Mouse (Mus musculus) cerebellum, adult 8-10 months (tissue): Measurements from ENCODE around the gene Acox3.
"Not testable (repeated sequence)": the region's sequence is repeated elsewhere in the genome, so short reads cannot be mapped to it uniquely, and the experiment has no call there.

ENCODE experiments used
- DNase-seq: peaks from one replicate; pipeline ENCODE4 v3.0.0; 2022

The Acox3 gene

DNA sequence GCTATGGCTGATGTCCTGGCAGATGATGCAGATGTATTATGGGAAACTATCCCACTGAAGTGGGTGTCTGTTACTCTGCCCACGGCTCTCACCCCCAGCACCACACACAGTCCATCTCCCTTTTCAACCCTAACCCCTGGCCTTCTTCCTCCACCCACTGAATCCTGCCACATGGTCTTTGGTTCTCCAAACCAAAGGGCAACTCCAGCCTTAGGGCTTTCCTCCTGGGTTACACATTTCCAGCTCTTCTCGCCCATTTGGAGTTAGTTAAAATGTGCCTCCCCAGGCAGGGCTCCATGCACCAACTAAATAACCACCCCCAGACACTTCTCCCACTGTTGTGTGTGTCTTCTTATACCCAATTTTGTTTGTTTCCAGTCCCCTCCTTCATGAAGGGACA is 4.4 kb upstream of the Acox3 start:
- DNase-seq: no peak

DNA sequence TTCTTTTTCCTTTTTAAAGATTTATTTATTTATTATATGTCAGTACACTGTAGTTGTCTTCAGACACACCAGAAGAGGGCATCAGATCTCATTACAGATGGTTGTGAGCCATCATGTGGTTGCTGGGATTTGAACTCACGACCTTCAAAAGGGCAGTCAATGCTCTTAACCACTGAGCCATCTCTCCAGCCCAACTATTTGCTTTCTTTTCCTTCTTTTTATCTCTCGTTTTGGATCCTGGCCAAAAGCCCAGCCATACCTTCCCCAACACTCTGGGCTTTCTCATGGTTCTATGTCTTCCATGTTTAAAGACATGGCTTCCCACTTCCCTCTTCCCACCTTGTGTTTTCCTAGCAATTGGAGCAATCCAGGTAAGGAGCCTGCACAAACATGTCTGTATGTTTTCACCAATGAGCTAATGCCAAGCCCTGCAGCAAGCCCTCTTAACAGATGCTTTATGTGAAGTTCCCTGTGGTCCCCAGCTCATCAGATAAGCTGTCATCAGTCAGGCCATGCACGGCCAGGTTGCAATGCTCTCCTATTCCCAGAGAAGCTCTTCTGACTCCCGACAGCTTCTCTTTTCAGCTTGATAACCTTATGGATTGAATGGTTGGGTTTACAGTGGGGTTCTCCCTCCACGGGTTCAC is 3.5 kb upstream of the Acox3 start:
- no peak for DNase-seq

DNA sequence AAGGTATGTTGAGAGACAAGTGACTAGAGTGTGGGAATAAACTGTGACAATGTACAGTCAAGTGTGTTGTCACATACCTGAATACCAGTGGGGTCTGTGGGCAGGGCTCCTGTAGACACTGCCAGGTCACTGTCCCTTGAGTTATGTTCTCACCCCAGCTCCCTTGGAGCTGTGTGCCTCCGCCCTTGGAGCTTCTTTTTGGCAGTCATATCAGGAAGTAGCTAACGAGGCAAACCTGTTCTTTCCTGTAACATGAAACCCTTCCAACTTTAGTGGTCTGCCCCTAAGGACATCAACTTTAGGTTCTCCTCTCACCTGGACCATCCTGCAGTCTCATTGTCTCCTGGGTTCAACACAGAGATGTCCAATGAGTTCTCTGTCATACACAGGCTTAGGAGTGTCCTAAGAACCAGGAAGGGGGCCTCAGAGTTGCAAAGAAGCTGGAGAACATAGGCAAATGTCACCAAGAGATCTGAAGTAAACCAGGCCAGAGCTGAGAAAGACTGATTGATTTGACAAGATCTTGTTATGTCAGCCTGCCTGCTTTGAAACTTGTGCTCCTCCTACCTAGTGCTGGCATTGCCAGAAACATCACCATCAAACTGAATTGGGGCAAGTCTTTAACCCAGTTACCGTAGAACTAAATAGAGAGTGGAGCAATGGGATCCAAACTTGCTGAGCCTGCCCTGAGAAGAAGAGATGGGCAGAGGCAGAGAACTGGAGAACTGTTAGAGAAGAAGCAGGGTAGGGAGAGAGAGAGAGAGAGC is 2.5 kb upstream of the Acox3 start:
- DNase-seq: no peak

GRCm38 (mm10) chr5:35583221-35583783 is 462 bp downstream of the Acox3 start:
- no peak for DNase-seq

DNA sequence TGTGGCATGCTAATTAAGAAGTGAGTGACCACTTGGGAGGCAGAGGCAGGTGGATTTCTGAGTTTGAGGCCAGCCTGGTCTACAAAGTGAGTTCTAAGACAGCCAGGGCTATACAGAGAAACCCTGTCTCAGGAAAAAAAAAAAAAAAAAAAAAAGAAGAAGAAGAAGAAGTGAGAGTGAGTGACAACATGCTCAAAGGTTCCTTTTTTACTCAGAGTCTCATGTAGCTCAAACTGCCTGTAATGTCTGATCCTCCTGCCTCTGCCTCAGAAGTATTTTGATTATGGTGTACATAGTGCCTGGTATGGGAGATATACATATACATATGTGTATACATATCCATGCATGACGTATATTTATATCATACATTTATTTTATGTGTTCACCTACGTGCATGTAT is 1.4 kb downstream of the Acox3 start:
- DNase-seq: not testable (repeated sequence)

- DNase-seq: no peak
Observed at GRCm38 (mm10) chr5:35591497-35591896, 8.7 kb downstream of the Acox3 start.

DNA sequence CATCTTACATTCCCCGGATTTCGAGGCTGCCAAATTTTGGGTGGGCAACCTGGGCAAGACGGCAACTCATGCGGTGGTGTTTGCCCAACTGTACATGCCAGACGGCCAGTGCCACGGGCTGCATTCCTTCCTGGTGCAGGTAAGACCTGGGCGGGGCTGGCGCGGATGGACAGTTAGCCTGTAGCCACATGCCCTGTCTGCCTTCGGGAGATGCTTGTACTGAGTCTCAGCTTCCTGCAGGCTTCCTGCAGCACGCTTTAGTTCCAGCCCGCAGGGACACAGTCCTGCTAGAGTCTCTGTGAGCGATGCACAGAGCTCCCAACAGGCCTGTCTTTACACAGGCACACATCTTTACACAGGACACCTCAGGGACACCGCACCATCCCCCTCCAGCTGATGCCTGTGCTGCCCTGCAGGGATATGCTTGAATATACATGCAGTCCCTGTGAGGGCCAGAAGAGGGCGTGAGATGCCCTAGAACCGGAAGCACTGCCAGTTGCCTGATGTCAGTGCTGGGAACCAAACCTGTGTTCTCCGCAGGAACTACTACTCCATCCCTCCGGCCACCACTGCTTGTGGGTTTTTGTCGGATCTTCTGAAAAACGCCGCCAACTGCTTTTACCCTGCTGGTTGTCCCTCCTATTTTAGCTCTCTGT is 9.4 kb downstream of the Acox3 start:
- DNase-seq: no peak

DNA sequence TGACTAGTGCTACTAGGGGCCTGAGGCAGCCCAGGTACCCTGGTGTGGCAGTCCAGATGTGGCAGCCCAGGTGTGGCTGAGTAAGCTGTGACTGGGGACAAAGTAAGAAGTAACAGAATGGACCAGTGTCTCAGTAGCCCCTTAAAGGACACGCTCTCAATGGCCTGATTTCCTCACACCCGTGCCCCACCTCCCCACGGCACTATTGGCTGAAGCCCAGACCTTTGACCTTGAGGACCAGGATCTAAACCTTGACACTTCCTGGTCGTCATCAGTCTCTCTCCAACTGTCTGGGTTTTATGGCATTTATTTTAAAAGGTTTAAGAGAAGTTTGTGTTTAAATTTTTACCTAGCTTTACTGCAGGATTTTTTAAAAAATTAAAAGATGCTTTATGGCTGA is 10.0 kb downstream of the Acox3 start:
- no peak for DNase-seq

DNA sequence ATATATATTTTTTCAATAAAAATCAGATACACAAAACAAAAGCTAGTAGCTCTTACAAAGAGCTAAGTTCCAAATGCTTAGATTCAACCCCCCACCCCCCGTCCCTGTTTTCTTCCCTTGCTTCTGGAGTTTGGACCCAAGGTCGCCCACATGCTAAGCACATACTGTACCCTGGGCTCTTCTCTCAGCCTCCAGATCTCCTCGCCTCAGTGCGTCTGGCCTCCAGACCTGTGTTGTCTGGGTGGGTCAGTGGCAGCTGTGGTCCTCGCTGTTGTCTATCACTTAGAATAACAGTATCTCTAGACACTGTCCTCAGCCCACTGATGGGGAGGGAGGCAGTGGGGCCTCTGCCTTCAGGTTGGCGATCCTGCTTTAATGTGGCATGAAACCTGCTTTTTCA is 10.4 kb downstream of the Acox3 start:
- DNase-seq: no peak

- no peak for DNase-seq
Observed at GRCm38 (mm10) chr5:35594768-35595167, 11.9 kb downstream of the Acox3 start.

- peak; percentile 65 for DNase-seq
Observed at GRCm38 (mm10) chr5:35595706-35596105, 12.9 kb downstream of the Acox3 start.

DNA sequence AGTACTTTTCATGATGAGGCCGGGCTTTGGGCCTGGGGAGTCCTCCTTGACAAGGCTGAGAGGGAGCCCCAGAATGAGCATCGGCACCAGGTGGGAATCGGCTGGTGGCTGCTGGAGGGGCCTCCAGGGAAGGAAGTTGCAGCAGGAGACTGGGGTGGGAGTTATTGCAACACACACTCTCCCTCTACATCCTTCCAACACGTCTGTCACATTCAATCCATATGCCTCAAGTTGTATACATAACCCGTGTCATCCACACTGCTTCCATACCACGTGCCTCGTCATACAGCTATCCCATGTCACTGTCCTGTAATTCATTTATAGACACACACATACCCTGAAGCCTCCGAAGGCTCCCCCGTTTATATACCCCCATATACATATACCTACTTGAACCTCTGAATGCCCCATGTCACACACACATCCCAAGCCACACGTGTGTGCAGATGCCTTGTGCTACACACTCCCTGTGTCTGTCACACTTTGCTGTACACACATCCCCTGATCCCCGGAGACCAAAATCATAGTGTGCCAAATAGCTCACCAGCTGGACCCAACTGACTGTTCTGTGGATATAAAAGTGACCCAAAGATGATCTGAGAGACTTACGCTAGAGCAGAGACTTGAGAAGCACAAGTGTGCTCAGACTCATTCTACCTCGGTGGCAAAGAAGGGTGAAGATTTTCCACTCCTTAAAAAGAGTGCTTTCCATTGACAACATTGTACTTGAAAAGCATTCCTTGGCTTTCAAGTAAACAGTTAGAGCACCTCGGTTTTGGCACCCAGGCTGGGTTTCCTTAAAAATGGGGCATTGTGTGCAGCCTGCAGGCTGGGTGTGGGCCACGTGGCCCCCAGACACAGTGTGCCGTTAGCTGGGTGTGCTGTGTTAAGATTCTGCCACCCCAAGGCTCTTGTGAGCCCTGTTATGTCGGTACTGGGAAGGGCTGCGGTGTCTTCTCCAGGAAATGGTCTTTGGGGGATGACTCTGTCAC is 13.6 kb downstream of the Acox3 start:
- no peak for DNase-seq

DNA sequence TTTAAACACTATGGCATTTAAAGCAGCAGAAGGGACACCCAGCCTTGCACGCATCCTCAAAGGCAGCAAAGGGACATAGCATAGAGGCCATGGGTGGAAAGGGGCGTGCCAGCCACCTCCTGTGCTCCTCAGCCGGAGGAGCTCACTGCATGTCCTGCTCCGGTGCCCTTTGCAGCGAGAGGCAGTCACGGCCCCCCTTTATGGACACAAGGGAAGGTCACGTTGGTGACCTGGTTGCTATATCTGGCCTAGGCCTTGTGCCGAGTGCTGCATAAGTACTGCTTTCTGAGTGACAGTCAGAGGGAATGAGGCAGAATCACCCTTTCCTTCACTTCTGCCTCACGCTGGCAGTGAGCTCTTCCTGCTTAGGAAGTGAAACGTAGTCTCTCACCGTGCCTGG is 17.4 kb downstream of the Acox3 start:
- DNase-seq: no peak

DNA sequence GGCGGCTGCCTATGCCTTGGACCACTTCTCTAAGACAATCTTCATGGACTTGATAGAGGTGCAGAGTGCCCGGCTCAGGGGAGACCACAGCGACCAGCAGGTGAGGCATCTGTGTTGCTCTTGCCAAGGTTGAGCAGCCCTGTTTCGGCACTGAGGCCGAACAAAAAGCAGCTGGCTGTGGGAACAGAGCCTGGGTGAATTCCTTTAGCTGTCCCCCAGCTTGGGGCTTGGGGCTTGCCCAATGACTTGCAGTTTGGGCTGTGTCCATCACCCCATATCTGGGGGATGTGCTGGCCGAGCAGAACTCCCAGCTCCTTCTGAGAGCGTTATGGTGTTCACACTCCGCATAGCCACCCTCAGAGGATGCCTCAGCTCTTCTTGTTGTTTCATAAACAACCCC is 18.7 kb downstream of the Acox3 start:
- DNase-seq: no peak

GRCm38 (mm10) chr5:35605355-35605754 is 22.5 kb downstream of the Acox3 start:
- no peak for DNase-seq

- no peak for DNase-seq
Observed at GRCm38 (mm10) chr5:35606800-35607199, 24.0 kb downstream of the Acox3 start.

GRCm38 (mm10) chr5:35607784-35608183 is 24.9 kb downstream of the Acox3 start:
- peak; percentile 13 for DNase-seq

DNA sequence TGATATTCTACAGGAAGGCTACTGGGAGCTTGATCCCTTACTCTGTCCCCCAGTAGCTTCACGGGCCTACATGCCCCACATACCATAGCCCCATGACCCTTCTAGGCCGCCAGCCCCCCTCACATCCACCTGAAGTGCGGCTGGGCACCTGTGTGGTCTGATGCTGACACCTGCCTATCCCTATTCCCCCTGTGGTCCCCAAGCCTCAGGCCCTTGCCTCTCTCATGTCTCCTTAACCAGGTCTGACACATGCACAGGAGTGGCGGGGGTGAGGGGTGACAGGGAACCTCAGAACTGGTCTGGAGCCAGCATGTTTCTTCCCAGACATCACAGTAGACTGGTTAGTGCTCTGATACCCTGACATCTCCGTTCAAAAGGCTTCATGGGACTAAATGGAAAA is 25.7 kb downstream of the Acox3 start:
- DNase-seq: no peak

GRCm38 (mm10) chr5:35609381-35609780 is 26.5 kb downstream of the Acox3 start:
- no peak for DNase-seq

DNA sequence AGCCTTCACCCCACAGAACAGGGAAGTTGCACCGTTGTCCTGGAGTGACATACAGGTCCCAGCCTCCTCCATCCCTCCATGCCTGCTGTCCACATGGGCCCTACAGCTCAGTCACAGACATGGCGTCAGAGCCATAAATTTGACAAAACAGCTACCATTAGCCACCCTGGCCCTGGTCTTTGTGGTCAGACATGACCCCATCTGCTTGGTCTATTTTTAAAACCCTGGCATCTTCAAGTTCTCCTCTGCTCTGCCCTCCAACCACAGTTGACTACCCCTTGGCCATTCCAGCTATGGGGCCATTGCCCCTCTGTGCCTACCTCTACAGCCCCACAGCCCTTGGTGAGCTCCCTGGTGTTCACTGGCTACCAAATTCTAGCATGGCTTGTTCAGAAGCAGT is 27.1 kb downstream of the Acox3 start:
- DNase-seq: no peak

GRCm38 (mm10) chr5:35610381-35610780 is 27.5 kb downstream of the Acox3 start:
- DNase-seq: no peak

DNA sequence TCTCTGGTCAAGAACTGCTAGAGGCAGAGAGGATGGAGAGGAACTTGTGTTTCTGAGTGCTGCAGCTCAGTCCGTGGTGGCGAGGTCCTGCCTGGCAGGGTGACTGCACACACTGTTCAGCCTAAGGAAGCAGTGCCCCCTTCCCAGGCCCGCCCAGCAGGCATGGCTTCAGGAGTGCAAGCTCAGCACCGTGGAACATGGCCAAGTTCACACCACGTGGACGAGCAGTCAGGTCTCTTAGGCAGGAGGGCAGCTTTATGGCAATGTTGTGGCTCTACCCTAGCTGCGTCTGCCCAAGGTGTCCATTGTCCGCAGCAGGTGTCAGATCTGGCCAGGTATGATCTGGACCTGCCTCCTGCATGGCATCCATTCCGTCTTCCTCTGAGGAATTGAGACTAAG is 28.3 kb downstream of the Acox3 start:
- no peak for DNase-seq

- DNase-seq: no peak
Observed at GRCm38 (mm10) chr5:35611900-35612299, 29.1 kb downstream of the Acox3 start.
